Mouse (Mus musculus) heart, embryonic 14.5 days (tissue): ENCODE data around the gene Prrc2c. TPM values are rescaled to one million over a fixed set of nuclear protein-coding genes. Genes with fewer than 3 reads are reported as not detected.

Experiments
- ATAC-seq: fragments of 200-750 bp; cut with Nextera tagmentation; 2 replicates; pipeline ENCODE4 v1.8.0; 2017; ENCODE audit warnings: low read depth, moderate TSS enrichment; ENCODE audit not compliant: insufficient number of reproducible peaks, insufficient read depth, low FRiP score
- H3K27ac ChIP-seq, 2 experiments: fragments of 200-500 bp in 1 of 2; fragments of 300-500 bp in 1 of 2; sonication (generic) in 1 of 2; replicated peaks in 1 of 2; 2 replicates each; pipeline ENCODE4 v1.5.1; 2012 to 2014; ENCODE audit warnings: low read depth in 2 of 2, low read length in 2 of 2, control low read depth in 1 of 2, mild to moderate bottlenecking in 1 of 2, mixed read lengths in 1 of 2; ENCODE audit not compliant: control insufficient read depth in 1 of 2, insufficient read depth in 1 of 2
- H3K27me3 ChIP-seq: fragments of 300-500 bp; sonication (generic); 2 replicates; pipeline ENCODE4 v1.6.1; 2014; ENCODE audit warnings: mild to moderate bottlenecking, low read length, control low read depth; ENCODE audit not compliant: control insufficient read depth, insufficient read depth
- H3K36me3 ChIP-seq: fragments of 300-500 bp; sonication (generic); 2 replicates; pipeline ENCODE4 v1.6.1; 2014; ENCODE audit warnings: mild to moderate bottlenecking, control low read depth, low read length, mixed read lengths; ENCODE audit not compliant: control insufficient read depth, insufficient read depth
- H3K4me1 ChIP-seq, 2 experiments: fragments of 200-500 bp in 1 of 2; fragments of 300-500 bp in 1 of 2; sonication (generic) in 1 of 2; 2 replicates each; pipeline ENCODE4 v1.6.1; 2012 to 2014; ENCODE audit warnings: low read length in 2 of 2, control low read depth in 1 of 2, mixed read lengths in 1 of 2; ENCODE audit not compliant: control insufficient read depth in 2 of 2, insufficient read depth in 2 of 2
- H3K4me2 ChIP-seq: fragments of 300-500 bp; sonication (generic); 2 replicates; pipeline ENCODE4 v1.6.1; 2014; ENCODE audit warnings: mild to moderate bottlenecking, low read length
- H3K4me3 ChIP-seq, 2 experiments: fragments of 200-500 bp in 1 of 2; fragments of 300-500 bp in 1 of 2; sonication (generic) in 1 of 2; 2 replicates each; pipeline ENCODE4 v1.5.1; 2012 to 2014; ENCODE audit warnings: low read length in 2 of 2, mild to moderate bottlenecking in 2 of 2, control low read depth in 1 of 2, low read depth in 1 of 2, moderate library complexity in 1 of 2; ENCODE audit not compliant: control insufficient read depth in 1 of 2, insufficient read depth in 1 of 2
- H3K9ac ChIP-seq: fragments of 300-500 bp; sonication (generic); 2 replicates; pipeline ENCODE4 v1.6.1; 2014; ENCODE audit warnings: mild to moderate bottlenecking, low read length
- H3K9me3 ChIP-seq: fragments of 300-500 bp; sonication (generic); 2 replicates; pipeline ENCODE4 v1.6.1; 2016; ENCODE audit warnings: low read length, control low read depth; ENCODE audit not compliant: control insufficient read depth
- whole genome bisulfite sequencing: fragments of 180-500 bp; shearing (Covaris S2); extraction: QIAGEN DNeasy Blood & Tissue Kit; methylation state at CpG from one replicate; pipeline ENCODE4 v1.1.7; 2014; 5-methylcytosine and 5-hydroxymethylcytosine counted together
- polyA plus RNA-seq: library from polyadenylated mRNA; unstranded; fragments of >200 nt; fragmentation: Nextera tagmentation; extraction: Ambion mirVana; gene quantifications from 2 replicates; pipeline ENCODE4 v1.2.1, GENCODE M21; 2014

Prrc2c gene
- polyA plus RNA-seq, 1 experiment from 2014 or later: 91.7 TPM

DNA sequence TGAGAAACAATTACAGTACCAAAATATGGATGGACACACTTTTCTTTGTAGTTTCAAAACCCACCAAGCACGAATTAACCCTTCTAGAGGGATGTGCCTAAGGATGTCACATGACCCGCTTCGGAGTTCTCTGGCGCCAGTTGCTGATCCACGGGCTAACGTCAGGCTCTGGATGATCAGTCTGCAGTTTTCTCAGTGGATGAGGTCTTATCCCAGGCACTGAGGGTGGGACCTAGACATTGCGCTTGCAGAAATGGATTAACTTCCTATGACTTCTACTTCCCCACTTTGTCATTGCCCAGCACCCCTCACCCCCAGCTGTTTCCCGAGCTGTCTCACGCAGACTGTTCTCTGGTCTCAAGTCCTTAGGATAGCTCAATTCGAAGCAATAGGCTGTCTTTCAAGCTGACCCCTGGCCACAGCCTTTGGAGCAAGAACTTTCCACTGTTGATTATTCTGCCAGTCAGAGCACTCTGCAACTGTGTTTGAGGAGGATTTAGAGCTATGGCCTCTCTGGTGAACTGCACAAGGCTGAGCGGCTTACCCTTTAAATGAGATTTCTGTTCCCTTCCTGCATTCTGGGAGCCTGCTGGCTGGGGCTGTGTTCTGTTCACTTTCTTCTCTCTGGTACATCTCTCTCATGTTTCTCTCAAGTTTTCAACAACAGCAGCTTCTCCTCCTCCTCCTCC, 74.7 kb downstream of the Prrc2c start:
- WGBS: 5% methylated on average over 11 of the region's 11 CpGs
- no peak overlapping the region for H3K27ac ChIP-seq
- H3K4me1 ChIP-seq: peaks cover 0 to 3% of the 10 kb centered on the region in 2 experiments; a peak in 1 of 4 replicates
- H3K4me2 ChIP-seq: peak overlapping the region; percentile 74
- H3K27me3 ChIP-seq: no peaks in the 10 kb centered on the region
- H3K36me3 ChIP-seq: peaks cover 19% of the 10 kb centered on the region
- peak; percentile 75 for ATAC-seq
- H3K4me3 ChIP-seq: peak overlapping the region; percentile 36 to 37
- H3K9me3 ChIP-seq: no peaks in the 10 kb centered on the region
- H3K9ac ChIP-seq: peak overlapping the region; percentile 65

DNA sequence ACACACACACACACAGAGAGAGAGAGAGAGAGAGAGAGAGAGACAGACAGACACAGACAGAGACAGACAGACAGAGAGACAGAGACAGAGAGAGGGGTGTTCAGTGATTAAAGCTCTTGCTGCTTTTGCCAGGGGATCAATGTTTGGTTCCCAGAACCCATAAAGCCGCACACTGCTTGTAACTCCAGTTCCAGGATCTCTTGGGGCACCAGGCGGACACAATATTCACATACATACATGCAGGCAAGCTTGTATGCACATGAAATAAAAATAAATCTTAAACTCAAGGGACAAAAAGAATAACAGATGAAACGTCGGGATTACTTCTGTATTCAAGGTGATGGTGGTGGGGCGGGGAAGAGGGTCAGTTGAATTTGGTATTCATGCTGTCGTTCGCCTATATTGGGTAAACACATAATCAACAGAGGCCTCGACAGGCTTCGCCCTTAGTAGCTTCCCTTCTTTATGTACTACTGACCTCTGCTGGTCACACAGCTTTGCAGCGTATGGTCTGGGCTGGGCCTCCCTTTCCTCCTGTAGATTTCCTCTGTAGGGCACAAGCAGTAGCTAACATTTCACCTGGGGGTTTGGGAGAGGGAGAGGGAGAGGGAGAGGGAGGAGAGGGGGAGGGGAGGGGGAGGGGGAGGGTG, 75.4 kb downstream of the Prrc2c start:
- Histone ChIP-seq H3K36me3 (peaks cover 12% of the 10 kb centered on the region), H3K9me3 (no peaks in the 10 kb centered on the region), H3K9ac (no peak overlapping the region), H3K4me1 (peaks cover 0 to 3% of the 10 kb centered on the region in 2 experiments; a peak in 1 of 4 replicates), H3K4me2 (peak overlapping the region; percentile 74; the same call in 1 of the 2 replicates), H3K27me3 (no peaks in the 10 kb centered on the region), H3K4me3 (peak overlapping the region in 1 of 2 experiments; percentile 36; a peak in 2 of 4 replicates), H3K27ac (no peak overlapping the region)
- peak; percentile 86 for ATAC-seq
- WGBS: 12% methylated on average over 10 of the region's 10 CpGs

DNA sequence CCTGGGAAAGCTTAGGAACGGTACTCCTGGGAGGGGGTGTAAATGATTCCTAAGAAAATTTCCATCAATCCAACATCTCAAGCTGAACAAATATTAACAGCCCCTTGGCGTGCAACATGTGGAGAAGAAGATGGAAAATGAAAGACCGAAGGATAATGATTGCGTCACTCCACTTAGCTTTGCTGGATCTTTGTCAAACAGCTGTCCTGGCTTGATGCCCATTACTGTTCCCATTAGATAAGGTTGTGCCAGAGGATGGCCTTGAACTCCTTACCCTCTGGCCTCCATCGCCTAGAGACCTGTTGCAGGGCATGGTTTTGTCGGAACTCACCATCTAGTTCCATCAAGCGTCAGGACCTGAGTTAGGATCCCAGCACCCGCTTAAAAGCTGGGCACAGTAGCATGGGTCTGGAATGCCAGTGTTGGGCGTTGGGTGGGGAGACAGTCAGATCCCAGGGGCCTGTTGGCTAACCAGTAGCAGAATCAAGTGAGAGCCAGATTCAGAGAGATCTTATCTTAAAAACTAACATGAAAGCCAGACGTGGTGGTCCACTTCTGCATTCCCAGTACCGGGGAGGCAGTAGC, 80.0 kb downstream of the Prrc2c start:
- Histone ChIP-seq H3K27ac (no peak overlapping the region), H3K9me3 (no peaks in the 10 kb centered on the region), H3K9ac (no peak overlapping the region), H3K4me3 (no peak overlapping the region), H3K36me3 (no peaks in the 10 kb centered on the region), H3K4me1 (no peaks in the 10 kb centered on the region), H3K4me2 (no peak overlapping the region), H3K27me3 (no peaks in the 10 kb centered on the region)
- ATAC-seq: no peak
- 63% methylated on average over 11 of the region's 11 CpGs for WGBS

DNA sequence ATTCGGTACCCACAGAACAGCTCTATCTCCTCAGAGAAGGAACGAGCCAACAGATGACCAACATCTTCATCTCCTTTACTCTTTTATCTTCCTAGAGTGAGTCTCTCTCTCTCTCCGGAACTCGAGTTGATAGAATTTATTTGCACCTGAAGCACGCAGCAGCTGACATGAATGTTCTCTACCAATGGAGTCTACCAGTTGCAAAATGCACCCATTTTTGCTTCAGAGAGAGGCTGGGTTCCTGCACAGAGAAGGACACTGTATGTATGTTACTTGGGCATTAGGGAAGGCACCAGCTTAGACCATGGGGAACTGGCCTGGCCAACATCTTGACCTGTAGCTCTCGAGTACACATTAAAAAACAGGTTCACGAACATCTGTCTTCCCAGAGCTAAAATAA, 82.2 kb downstream of the Prrc2c start, which contains the start of gene Myocos:
Myocos (minus strand) TSS at position 101 of the 400 bp plus-strand sequence.
- H3K4me1 ChIP-seq: no peaks in the 10 kb centered on the region
- no peak for ATAC-seq
- H3K9ac ChIP-seq: no peak within 1 kb of the TSS
- no peak within 1 kb of the TSS for H3K4me3 ChIP-seq
- no peaks in the 10 kb centered on the region for H3K27me3 ChIP-seq
- H3K9me3 ChIP-seq: no peaks in the 10 kb centered on the region
- 80% methylated on average over 7 of the region's 7 CpGs for WGBS
- no peak within 1 kb of the TSS for H3K4me2 ChIP-seq
- H3K27ac ChIP-seq: no peak within 1 kb of the TSS
- H3K36me3 ChIP-seq: no peaks in the 10 kb centered on the region

DNA sequence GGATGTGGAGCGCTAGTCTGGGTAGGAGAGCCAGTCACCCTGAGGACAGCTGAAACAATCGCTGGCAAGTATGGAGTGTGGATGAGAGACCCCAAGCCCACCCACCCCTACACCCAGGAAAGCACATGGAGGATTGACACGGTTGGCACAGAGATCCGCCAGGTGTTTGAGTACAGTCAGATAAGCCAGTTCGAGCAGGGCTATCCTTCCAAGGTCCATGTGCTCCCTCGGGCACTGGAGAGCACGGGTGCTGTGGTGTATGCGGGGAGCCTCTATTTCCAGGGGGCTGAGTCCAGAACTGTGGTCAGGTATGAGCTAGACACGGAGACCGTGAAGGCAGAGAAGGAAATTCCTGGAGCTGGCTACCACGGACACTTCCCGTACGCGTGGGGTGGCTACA, 91.9 kb downstream of the Prrc2c start:
- Histone ChIP-seq H3K27ac (no peak overlapping the region), H3K4me3 (no peak overlapping the region), H3K4me1 (peaks cover 0 to 2% of the 10 kb centered on the region in 2 experiments; a peak in 1 of 4 replicates), H3K4me2 (no peak overlapping the region), H3K9me3 (no peaks in the 10 kb centered on the region), H3K27me3 (no peaks in the 10 kb centered on the region; the same call in 1 of the 2 replicates), H3K36me3 (no peaks in the 10 kb centered on the region), H3K9ac (no peak overlapping the region)
- ATAC-seq: no peak
- 89% methylated on average over 14 of the region's 14 CpGs for WGBS

DNA sequence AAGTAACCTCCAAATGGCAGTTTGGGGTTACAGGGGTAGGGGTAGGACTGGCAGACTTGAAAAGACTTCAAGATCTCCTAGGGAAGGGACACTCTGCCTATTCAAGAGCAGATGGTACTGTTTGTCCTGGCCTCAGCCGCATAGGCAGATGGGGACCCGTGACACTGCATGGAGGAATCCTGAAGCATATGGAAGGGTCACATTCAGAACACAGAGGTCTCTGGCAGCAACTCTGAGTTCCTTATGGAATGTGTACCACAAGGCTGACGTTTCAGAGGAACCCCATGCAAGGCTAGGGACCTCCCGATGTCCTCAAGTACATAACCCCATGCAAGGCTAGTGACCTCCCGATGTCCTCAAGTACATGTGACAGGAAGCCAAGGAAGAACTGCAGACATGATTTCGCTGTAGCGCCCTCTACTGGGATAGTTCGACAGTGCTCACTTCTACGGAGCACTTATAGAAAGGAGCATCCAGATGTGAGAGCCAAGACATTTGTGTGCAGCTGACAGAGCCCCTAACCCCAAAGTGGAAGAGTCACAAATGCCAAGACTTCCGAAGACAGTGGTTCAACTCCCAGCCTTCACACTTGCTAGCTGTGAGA, 94.2 kb downstream of the Prrc2c start:
- 75% methylated on average over 10 of the region's 10 CpGs for WGBS
- Histone ChIP-seq H3K9ac (no peak overlapping the region), H3K27me3 (no peaks in the 10 kb centered on the region; the same call in 1 of the 2 replicates), H3K4me2 (no peak overlapping the region), H3K4me3 (no peak overlapping the region), H3K9me3 (no peaks in the 10 kb centered on the region), H3K4me1 (peaks cover 0 to 2% of the 10 kb centered on the region in 2 experiments; a peak in 1 of 4 replicates), H3K27ac (no peak overlapping the region), H3K36me3 (no peaks in the 10 kb centered on the region)
- ATAC-seq: no peak

DNA sequence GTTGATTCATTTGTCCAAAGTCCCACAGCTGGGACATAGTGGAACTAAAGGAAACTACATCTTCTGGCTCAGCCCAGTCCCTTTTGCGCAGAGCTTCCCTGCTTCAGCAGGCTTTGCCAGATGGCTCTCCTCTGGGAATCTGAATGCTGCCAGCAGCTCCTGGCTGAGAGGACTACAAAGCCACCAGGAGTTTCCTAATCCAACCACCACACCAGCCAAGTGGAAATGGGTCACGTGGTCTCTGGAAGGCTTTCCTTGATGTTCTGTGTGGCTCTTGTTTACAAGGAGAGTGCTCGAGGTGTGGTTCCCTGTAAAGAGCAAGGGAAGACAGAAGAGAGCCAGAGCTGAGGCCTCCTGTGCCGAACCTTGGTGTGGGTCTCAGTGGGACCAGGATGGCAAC, 96.6 kb downstream of the Prrc2c start:
- H3K9me3 ChIP-seq: no peaks in the 10 kb centered on the region
- H3K27ac ChIP-seq: no peak overlapping the region
- no peak overlapping the region for H3K9ac ChIP-seq
- no peak overlapping the region for H3K4me2 ChIP-seq
- 37% methylated on average over 4 of the region's 4 CpGs for WGBS
- no peaks in the 10 kb centered on the region for H3K27me3 ChIP-seq
- no peak overlapping the region for H3K4me3 ChIP-seq
- H3K36me3 ChIP-seq: no peaks in the 10 kb centered on the region
- peaks cover 0 to 2% of the 10 kb centered on the region in 2 experiments; a peak in 1 of 4 replicates for H3K4me1 ChIP-seq
- ATAC-seq: no peak
